Mouse (Mus musculus) megakaryocyte, embryonic 14.5 days (primary cell): Measurements from ENCODE around the gene Tmem254b.
"Not testable (repeated sequence)": the region's sequence is repeated elsewhere in the genome, so short reads cannot be mapped to it uniquely, and the experiment has no call there.

Experiments
- FLI1 ChIP-seq: IDR thresholded peaks from 2 replicates; pipeline ENCODE4 v1.6.1; 2012; ENCODE audit warnings: low read length, inconsistent platforms, mixed read lengths
- GATA1 ChIP-seq: IDR thresholded peaks from 3 replicates; pipeline ENCODE4 v1.6.1; 2012; ENCODE audit warnings: mixed read lengths, low read length, inconsistent platforms, borderline replicate concordance

- not testable (repeated sequence) for TF ChIP-seq GATA1, FLI1
Measured at GRCm38 (mm10) chr14:26182380-26182779, 24.5 kb downstream of the Tmem254b start, which contains the start of gene Plac9b.
